Mouse (Mus musculus): ENCODE results near the gene Zfp990.
"Not testable (repeated sequence)": the region's sequence is repeated elsewhere in the genome, so short reads cannot be mapped to it uniquely, and the experiment has no call there.

Gene Zfp990

DNA sequence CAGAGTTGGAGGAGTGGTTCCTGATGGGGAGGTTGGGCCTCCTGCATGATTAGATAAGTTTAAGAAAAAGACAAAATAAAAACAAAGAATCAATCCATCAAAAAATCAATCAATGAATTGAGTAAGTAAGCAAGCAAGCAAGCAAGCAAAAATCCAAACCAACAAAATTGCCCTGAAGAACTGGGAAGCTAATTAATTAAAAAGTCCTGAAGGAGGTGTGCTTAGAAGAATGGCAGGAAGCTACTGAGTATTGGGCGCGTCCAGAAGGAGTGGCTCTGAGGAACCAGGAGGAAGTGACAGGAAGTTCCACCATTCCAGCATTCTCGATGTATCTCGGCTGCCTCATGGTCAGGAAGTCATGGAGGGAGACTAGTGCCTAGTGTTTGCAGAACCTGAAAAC is at the start of gene Zfp990:
Zfp990 (plus strand) TSS at position 301 of the 400 bp plus-strand sequence.
- not testable (repeated sequence) for DNase-seq

DNA sequence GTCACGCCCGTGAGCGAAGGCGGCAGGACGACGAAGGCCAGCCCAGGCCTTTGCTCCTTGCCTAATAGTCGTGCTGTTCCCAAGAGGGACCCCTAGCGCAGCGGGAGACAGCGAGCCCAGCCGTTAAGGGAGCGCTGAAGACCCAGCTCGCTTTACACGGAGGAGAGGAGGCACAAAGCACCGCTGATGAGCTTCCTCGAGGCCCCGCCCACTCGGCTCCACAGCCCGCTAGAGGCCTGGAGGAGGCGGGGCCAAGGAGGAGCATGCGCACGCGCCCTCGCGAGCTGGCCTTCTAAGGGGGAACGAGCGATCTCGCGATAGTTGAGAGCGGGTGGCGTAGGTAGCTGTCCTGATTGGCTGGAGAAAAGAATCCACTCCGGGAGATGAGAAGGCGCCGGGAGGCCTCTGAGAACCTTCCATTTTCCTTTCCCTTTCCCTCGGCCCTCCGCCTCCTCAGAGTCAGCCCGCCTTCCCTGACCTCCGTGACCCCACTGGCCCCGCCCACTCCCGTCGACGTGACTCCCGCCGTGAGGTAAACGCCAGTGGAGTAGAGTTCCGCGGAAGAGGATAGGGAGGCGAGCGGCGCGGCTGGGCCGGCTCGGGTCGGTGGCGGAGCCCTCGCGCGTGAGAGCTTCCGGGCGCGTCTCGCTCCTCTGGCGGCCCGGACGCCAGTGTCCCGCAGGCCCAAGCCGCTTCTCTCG is 46.9 kb upstream of the Zfp990 start:
- not testable (repeated sequence) for DNase-seq

DNA sequence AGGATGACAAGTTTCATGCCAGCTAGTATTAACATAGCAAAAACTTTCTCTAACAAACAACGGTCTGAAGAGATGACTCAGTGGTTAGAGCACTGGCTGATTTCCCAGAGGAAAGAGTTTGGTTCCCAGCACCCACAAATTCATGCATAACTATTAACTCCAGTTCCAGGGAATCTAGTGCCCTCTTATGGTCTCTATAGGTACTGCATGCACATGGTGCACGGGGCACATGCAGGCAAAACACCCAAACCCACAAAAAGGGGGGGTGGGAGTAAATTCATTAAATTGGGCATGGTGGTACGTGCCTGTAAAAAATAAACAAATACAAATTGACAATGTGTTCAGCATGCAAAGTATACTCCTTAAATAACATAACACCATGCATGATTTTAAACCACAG is 32.4 kb upstream of the Zfp990 start:
- no peak for DNase-seq

DNA sequence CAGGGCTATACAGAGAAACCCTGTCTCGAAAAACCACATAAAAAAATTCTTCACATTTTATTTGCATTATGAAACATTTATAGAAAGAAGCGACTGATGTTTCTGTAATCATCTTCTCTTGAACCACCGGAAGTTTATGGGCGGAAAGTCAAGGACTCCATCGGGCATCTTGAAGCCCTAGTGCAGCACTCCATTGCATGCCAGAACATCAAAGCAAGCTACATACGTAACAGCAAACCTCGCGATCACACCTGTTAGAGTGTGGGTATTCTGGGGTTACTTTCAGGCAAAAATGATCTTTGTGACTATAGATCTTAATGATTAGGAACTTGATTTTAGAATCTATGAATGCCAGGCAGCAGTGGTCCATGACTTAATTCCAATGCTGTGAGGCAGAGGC is 29.9 kb upstream of the Zfp990 start:
- not testable (repeated sequence) for DNase-seq

DNA sequence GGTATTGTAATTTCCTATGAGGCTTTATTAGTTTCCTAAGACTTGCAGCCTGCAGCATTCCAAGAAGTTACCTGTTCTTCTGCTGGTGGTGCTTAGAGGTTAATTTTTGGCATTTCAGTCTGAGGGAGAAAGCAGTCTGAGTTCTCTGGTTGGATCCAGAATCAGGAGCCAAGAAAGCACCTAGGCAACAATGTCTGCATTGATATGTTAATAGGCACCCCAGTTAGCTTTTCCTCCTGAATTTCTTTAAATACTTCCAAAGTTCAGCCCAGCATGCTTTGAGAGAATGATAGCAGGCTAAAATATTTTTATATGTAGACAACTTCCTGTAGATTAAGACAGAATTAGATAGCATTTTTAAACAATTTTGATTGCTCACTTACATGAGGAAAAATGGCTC is 21.2 kb upstream of the Zfp990 start:
- DNase-seq = no peak

DNA sequence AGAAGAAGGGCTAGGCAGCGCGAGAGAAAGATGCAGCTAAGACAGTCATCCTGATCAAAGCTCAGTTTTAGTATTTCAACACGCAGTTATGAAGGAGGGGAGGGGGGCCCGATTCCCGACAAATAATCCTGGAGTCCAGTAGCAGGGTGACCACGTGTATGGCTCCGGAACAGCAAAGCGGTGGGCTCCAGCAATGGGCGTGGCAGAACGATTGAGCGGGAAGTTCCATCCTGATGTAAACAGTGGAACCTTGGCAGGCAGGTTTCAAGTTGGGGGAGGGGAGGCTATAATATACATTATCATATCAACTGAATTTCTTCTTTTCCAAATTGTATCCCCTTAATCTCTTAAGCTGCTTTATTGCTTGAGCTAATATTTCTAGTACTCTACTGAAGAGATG is 18.4 kb upstream of the Zfp990 start:
- DNase-seq = no peak

DNA sequence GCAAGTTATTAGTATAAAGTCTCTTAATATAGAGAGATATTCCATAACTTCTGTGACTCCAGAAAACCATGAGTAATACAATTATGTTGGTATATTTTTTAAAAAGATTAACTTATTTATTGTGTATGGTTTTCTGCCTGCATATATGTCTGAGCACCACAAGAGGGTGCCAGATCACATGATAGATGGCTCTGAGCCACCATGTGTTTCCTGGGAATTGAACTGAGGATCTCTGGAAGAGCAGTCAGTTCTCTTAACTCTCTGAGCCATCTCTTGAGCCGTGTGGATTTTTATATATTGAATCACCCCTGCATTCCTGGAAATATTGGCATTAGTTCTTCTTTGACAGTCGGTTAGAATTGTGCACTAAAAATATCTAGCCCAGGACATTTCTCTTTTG is 17.2 kb upstream of the Zfp990 start:
- DNase-seq = not testable (repeated sequence)

DNA sequence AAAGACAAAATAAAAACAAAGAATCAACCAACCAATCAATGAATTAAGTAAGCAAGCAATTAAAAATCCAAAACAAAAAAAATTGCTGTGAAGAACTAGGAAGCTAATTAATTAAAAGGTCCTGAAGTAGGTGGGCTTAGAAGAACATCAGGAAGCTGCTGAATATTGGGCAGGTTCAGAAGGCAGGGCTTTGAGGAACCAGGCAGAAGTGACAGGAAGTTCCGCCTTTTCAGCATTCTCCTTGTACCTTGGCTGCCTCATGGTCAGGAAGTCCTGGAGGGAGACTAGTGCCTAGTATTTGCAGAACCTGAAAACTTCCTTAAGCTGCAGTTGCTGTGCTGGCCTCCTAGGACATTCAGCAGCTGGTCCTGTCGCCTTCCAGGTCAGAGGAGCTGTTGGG is 4.1 kb downstream of the Zfp990 start:
- DNase-seq = not testable (repeated sequence)

DNA sequence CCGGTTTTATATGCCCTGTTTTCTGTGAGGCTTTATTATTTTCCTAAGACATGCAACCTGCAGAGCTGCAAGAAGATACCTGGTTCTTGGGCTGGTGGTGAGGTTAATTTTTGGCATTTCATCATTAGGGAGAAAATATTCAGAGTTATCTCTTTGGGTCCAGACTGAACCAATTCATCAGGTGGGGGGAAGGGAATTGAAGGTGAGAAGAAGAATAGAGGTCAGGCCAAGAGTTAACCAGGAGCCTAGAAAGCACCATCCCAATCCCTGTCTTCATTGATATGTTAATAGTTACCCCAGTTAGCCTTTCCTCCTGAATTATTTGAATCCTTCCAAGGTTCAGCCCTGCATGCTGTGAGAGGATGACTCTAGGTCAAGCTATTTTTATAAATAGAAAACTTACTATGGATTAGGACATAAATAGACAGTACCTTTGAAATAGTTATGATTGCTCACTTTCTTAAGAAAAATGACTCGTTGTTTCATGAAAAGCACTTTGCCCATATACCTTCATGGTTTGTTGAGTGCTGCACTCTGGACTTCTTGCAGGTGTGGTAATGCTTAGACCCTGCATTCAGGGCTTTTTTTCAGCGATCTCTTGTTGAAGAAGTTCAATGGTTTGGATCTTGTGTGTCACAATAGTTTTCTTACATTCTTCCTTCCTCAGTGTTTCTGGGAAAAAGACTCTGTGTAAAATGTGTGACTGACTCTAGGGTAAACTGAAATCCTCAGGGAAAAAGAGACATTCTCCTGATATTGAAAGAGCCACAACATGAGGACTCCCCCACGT is 5.4 kb downstream of the Zfp990 start:
- not testable (repeated sequence) for DNase-seq

DNA sequence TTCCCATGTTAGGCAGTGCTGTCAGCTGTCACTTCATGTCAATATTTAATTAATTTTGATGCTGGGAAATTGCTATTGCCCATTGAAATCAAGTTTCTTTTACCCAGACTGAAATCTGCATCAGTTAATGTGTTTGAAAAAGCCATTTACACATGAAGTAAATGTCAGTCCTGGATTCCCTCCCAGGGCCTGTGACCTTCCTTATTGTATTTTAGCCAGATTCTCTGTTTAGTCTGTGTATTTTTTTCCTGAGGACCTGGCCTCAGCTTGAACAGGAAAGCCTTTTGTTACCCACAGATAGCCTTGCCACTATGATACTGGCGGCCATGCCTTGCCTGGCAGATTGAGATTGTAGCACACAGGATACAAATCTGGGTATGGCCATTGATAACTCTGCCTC is 6.8 kb downstream of the Zfp990 start:
- not testable (repeated sequence) for DNase-seq

DNA sequence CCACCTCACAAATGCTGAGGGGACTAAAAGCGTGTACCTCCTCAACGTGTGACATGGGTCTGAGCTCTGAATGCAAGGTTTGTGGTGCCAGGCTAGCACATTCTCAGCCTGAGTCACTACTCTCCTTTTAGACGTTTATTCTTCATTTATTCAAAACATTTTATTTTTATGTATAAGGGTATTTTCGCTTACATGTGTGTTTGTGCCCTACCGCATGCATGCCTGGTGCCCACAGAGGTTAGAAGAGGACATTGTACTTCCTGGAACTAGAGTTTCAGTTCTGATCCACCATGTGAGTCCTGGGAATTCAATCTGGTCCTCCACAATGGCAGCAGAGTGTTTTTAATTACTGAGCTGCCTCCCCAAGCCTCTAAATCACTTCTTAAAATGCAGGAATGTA is 33.3 kb downstream of the Zfp990 start:
- not testable (repeated sequence) for DNase-seq

DNA sequence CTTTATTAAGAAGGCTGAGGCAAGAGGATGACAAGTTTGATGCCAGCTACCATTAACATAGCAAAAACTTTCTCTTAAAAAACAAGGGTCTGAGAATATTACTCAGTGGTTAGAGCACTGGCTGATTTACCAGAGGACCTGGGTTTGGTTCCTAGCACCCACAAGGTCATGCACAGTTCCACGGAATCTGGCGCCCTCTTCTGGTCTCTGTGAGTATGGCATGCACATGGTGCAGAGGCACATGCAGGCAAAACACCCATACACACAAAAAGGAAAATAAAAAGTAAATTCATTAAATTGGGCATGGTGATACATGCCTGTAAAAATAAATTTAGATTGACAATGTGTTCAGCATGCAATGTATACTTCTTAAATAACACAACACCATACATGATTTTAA is 34.5 kb downstream of the Zfp990 start:
- DNase-seq = not testable (repeated sequence)

DNA sequence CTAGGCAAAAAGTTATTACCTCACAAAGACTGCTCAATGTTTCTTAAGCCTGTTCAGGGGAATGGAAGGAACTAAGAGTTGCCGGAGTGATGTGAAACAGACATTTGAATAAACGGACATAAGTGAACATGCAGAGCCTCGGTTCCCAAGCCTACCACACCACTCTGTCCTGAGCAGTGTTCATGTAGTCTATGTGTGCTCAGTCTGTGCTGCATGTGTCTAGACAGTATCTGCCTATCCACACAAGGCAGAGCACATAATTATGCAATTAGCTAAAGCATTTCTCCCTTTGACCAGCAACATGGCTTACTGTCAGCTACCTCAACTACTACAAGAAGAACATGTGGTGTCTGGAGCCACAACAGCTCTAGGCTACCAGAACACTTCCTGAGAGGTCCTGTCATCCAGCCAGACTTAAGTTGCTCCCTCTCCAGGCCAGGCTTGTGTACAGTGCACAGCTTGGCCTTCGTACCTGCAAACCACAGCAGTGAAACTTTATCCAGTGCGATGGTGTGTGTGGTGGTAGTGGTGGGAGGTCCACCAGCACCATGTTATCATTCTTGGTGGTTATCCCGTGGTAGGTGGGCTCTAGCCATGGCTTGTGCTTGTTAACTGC is 35.3 kb downstream of the Zfp990 start:
- DNase-seq = not testable (repeated sequence)

DNA sequence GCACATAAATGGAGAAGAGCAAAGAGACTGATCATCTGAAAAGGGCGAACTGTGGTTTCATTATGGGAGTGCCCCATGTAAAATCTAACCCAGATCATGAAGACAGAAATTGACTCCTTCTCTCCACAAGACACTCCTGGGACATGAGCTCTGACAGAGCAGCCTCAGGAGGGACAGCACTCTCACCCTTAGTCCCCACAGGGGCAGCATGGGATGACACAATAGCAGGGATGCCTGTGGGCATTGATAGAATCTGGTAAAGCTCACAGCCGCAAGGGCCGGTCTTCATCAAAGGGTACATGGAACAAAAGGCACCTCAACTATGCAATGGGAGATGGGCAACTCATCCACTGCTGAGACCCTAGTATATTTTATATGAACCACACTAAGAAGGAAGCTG is 35.9 kb downstream of the Zfp990 start:
- DNase-seq = not testable (repeated sequence)

DNA sequence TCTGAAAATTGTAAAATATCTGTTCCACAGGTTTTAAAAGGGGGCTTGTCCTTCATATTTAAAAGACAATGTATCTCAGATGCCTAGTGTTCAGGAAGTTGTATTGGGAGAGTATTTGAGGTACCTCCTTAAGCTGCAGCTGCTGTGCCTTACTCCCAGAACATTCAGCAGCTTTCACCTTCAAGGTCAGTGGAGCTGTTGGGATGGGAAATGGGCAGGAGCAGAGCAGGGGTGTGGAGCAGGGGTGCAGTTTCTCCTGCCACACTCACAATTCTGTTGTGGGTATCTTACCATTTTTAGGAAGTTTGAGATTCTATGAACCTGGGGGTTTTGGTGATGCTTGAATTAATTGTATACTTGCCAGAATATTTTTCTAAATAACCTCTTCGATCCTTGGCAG is 46.1 kb downstream of the Zfp990 start:
- no peak for DNase-seq

DNA sequence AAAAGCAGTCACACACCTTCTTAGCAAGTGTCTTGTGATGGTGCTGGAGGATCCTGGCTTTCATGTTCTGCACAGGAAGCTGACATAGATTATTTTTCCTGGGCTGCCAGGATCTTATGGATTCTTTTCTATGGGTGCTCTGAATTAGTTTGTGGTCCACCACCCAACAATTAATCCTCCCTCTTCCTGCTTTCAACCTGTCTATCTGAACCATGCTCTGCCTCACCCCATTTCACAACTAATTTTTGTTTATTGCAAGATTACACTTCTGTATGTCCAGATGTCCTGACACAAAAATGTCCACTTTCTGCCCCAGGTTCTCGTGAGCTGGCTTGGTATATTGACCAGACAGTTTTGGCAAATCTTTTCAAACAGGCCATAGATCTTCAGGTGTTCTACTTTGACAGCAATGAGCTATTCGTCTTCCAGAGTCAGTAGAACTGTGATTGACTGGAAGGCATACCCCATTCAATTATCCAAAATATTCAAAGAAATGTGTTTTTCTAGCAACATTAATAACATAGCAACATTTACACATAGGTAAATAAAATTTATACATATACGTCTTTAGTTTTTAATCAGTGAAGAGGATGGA is 49.0 kb downstream of the Zfp990 start:
- DNase-seq = no peak

DNA sequence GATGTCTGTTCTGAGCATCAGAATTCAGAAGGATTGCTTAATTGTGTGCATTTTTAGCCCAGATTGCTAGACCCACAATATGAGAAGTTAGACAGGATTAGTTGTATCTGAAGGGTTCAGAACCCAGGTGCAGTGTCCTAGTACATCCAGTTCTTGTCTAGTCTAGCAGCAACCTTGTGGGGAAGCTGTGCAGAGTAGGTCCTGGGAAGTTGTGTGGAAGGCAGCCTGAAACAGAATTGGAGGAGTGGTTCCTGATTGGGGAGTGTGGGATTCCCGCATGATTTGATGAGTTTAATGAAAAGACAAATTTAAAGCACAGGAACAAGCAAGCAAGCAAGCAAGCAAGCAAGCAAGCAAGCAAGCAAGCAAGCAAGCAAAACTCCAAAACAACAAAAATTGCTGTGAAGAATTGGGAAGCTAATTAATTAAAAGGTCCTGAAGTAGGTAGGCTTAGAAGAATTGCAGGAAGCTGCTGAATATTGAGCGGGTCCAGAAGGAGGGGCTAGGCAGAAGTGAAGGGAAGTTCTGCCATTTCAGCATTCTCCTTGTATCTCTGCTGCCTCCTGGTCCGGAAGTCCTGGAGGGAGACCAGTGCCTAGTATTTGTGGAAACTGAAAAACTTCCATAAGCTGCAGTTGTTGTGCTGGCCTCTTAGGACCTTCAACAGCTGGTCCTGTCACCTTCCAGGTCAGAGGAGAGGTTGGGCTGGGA is 53.7 kb downstream of the Zfp990 start:
- no peak for DNase-seq

DNA sequence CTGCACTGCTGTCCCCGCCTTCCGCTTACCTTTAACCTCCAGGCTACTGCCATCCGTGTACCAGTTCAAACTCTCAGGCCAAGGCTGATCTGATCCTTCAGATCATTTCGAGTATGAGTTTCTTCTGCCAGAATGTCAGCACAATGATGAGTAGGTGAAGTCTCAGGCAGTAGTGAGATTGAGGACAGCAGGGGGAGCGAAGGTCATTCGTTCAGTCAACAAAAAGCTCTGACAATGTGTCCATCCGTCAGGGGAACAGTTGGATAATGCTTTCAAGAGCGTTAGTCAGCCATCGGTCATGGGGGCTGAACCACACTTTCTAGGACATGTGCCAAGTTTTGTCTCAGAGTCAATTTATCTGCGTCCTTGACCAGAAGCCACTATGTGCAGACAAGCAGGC is 59.9 kb downstream of the Zfp990 start:
- DNase-seq = not testable (repeated sequence)

DNA sequence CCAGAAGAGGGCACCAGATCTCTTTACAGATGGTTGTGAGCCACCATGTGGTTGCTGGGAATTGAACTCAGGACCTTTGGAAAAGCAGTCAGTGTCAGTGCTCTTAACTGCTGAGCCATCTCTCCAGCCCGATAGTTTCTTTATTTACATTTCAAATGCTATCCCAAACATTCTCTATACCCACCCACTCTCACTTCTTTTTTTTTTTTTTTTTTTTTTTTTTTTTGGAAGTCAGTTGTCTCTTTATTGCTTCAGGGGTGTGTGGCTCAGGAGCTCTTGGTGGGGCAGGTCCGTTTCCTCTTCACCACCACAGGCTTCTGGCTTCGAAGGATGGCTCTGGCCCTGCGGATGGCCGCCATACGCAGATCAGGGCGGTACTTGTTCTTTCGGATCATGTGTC is 66.1 kb downstream of the Zfp990 start:
- DNase-seq = not testable (repeated sequence)

DNA sequence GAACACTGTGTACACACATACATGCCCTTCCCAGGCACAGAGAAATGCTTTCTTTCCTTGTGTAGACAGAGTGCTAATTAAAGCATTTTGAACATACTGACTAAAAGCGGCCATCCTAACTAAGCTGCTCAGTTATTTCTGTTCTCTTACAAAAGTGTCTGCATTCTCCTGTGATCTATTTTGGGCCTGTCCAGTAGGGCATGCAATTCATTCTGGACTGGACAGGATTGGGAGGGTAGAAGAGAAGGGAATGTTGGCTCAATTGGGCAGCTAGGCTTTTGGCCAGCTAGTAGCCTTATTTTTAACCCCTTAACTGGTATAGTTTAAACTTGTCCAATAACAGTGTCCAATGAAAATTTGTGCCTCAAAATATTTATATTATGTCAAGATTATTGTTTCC is 69.8 kb downstream of the Zfp990 start:
- not testable (repeated sequence) for DNase-seq

DNA sequence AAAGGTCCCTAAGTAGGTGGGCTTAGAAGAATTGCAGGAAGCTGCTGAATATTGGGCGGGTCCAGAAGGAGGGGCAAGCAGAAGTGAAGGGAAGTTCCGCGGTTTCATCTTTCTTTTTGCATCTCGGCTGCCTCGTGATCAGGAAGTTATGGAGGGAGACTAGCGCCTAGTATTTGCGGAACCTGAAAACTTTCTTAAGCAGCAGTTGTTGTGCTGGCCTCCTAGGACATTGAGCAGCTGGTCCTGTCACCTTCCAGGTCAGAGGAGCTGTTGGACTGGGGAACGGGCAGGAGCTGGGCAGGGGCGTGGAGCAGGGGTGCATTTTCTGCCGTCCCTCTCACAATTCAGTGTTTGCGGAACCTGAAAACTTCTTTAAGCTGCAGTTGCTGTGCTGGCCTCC is 74.5 kb downstream of the Zfp990 start, which contains the start of gene Gm13212:
Gm13212 (plus strand) TSS at position 89 of the 400 bp plus-strand sequence.
- peak in 1 of 2 experiments; percentile 19 for DNase-seq

DNA sequence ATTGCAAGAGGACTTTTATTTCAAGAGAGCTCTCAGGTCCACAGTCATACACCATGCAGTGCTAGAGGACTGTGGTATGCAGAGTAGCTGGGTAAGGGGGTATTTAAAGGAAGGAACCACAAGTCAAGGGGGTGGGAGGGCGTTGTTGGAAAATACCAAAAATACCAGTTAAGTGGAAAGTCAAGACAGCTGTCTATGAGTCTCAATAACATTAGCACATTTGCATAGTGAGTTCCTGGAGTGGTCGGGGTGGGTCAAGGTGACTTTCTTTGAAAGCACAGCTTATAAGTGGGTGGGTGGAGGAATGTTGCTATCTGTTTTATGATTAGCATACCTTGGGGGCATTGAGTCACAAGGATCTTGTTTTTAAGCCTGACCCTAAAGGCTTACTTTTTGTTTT is 75.5 kb downstream of the Zfp990 start:
- DNase-seq = not testable (repeated sequence)
